Mouse (Mus musculus) kidney, postnatal 36 days (tissue): Measurements from ENCODE around the gene Apol9b.

Experiments
- DNase-seq, 2 experiments: peaks; one replicate each; pipeline ENCODE4 v3.0.0; 2021 to 2022; ENCODE audit warnings: mixed read lengths in 2 of 2

Apol9b gene

GRCm38 (mm10) chr15:77782449-77783014 lies 53.7 kb downstream of the Apol9b start:
- DNase-seq, result peak in 1 of 2 experiments; percentile 72

DNA sequence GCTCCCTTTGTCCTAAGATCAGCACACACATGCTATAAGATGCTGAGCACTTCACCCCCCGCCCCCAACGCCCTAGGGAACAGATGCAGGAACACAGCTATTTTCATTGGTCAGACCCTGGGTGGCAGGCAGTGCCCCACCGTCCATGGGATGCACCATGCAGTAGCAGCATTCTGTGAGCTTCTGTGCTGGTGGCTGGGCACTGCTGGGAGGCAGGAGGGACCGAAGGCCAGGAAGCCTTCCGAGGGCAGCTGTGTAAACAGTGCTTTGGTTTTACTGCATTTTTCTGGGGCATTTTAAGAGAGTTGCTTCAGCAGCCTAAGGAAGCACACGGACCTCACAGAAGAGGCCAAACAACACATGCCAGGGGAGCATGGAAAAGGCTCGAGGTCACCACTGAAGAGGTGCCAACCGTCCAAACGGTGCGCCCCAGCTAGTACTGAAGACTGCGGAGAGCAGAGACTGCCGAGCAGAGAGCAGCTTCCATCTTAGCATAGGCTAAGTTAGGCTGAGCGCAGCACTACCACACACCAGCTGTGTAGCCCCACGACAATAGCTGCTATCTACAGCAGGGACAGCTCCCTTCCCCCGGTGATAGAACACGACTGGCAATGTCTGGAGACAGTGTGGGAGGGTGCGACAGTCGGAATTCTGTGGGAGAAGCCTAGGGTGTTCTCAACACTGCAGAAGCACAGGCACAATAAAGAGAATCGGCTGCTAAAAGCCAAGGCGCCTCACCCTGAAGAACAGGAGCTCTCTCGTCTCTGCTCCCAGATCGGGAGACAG lies 55.4 kb downstream of the Apol9b start:
- no peak for DNase-seq

GRCm38 (mm10) chr15:77785807-77786206 lies 57.0 kb downstream of the Apol9b start:
- DNase-seq, result no peak
